Mouse (Mus musculus) adrenal gland, adult 8-10 months (tissue): Measurements from ENCODE around the gene Smim13. TPM values are rescaled to one million over a fixed set of nuclear protein-coding genes. Genes with fewer than 3 reads are reported as not detected.

ENCODE experiments used
- DNase-seq: peaks from one replicate; pipeline ENCODE4 v3.0.0; 2022
- total RNA-seq, 4 experiments: library from RNA; stranded (reverse); gene quantifications; 2 replicates each; pipeline ENCODE4 v1.2.4; 2022

Smim13 gene
- total RNA-seq, 4 experiments from 2014 or later = 10.0 to 12.2 (median 10.4) TPM

DNA sequence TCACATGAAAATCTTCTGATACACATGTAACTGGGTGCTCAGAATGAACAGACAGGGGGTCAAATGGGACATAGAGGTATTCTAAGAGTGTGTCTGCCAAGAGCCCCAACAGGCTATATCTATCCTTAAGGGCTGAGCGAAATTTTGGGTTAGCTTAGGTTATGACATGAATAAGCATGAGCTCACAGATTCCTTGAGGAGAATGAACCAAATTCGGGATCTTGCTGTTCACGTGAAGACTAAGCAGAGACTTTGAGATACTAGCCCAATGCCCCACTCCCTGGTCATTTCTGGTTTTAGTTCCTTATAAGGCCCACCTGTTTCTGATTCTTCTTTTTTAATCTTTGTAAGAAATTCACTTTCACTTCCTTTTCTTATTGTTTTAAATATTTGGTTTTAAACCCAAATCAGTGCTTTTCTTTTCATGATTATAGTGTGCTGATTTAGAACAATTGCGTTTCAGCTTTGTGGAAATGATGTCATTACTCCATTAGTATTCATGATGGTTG lies 41.9 kb downstream of the Smim13 start:
- no peak for DNase-seq

DNA sequence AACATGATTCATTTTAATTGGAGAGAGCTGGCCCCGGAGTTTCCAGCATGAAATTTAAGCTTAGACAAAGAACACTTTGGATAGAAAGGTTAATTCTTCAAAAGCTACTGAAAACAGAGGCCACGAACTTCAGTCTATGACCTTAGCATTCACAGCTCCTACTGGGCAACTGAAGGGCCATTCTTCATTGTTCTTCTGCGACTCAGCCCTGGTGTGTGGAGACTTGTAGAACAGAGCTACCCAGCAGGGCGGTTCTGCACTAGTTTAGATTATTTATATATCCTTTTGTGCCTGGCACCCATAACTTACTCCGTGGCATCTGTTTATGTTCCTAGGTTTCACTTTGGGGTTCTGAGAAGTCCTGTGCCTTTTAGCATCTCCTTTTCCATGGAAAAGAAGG lies 44.0 kb downstream of the Smim13 start:
- no peak for DNase-seq

DNA sequence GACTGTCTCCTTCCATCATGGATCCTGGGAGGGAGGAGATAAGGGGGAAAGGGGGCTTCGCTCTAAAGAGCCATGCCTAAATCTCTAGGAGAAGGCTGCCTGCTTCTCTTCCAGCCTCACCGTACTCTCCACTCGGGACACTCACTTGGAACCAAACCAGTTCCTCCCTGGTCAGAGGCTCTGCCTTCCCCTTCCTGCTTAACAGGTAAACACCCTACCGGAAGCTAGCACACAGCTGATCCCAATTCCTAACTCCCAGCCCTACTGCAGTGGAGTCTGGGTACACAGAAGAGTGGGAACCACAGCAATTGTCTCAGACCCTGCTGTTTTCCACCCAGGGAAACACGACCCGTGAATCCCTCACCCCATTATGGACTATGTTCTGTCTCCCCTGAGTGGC lies 46.2 kb downstream of the Smim13 start:
- no peak for DNase-seq

DNA sequence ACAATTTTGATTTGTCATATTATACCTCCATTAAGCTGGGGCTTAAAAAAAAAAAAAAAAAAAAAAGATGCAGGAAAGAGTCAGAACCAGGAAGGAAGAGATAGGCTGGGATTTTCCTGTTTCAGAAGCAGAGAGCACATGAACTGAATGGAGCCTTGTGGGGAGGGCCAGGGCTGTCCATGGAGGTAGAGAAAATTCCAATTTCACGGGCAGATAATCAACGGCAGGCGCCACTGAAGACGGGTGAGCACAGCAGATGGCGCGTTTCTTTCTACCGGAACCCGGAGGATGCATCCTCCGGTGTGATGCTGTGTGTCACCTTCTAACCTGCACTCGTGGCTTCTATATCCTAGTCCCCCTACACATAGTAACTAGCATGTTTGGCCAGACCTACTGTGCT lies 46.8 kb downstream of the Smim13 start:
- no peak for DNase-seq

DNA sequence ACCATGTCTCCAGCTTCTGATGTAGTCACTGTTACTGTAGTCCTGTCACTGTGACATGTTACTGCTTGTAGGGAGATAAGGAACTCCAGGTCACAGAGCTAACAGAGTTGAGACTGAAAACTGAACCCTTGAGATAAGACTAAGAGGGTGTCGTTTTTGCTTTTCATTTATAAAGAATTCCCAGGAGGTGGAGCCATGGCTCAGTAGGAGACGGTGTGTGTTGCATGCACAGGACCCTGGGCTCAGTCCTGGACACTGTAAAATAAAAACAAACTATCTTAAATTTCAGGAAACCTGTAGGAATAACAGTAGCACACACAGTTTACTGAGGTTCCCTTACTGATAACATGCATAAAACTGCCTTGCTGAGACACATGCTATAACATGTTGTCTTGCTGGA lies 48.9 kb downstream of the Smim13 start:
- no peak for DNase-seq

DNA sequence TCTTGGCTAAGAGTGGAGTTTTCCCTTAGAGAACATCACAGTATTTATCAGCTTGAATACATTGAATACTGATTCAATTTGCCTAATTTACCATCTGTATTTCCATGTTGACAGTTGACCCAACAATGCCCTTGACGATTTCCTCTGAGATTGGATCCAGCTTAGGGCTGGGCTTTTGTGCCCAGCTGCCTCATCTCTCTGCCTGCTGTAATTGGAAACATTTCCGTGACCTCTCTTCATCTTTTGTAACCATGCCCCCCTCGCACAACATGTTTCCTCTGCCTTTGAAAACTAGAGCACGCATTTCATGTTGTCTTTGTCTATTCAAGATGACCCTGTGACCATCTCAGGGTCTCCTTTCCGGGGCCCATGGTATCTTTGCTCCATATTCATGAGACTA lies 49.4 kb downstream of the Smim13 start:
- no peak for DNase-seq

DNA sequence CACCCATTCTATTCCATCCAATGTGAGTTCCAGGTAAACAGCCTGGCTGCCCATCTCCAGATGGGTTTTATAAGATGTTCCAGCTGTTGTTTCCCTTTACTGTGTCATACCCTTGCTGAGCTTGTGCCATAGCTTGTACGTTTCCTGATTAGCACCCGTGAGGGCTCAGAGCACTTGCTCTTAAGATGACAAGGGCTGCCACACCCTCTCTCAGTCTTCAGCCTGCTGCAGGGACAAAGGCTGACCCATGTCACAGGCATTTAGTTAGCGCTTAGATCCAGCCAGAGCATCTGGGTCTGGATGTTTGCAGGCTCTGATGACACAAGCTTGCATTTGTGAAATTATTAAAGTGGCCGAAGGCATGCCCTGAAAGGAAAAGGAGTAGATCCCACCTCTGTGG lies 50.4 kb downstream of the Smim13 start:
- no peak for DNase-seq

DNA sequence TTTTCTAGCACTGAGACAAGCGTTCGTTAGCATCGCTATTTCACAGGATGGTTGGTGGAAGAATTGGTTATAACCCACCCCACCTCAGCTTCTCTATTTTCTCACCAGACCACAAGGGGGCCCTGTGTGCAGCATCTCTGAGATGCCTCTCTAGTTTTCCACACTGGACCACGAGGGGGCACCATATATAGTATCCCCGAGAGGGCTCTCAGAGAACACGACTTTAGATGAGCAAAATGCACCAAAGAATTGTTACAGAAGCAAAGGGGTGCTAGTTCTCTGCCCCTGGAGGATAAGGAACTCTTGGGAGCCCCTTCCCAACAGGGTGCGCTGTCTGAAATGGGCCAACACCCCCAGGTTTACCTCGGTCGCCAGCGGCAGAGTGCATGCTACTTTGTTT lies 53.1 kb downstream of the Smim13 start:
- DNase-seq = peak; percentile 58

DNA sequence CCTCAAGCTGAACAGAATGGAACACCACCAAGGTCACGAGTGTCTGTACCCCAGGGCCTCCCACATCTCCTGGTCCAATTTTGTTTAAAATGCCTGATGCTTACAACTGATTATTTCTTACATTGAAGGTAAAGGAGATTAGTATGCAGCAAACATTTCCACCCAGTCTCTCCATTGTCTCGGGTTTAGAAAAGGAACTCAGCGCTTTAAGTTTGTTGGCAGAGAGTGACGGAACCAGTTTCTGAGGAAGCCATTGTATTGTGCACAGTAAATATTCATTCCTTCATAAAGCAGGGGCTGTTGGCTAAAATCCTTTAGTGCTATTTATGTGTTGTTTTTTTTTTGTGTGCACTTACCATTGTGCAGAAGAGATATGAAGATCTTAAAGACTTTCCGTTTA lies 71.1 kb downstream of the Smim13 start:
- DNase-seq = no peak

DNA sequence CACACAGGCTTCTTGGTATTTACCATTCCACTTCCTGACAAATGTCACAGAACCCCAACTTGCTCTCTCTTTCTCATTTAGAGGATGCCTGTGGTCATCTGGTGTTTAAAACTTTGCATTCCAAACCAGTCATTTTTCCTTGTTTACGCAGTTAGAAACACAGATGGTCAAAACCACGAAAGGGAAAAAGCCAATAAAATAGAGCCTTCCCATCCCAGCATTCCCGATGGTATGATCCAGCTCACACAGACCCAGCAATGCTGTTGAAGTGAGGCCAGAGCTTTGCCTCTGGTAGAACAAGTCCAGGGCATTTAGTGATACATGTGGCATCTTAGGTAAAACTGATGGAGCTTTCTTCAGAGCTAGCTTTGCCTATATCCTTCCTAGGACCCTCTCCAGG lies 71.8 kb downstream of the Smim13 start:
- DNase-seq = no peak

DNA sequence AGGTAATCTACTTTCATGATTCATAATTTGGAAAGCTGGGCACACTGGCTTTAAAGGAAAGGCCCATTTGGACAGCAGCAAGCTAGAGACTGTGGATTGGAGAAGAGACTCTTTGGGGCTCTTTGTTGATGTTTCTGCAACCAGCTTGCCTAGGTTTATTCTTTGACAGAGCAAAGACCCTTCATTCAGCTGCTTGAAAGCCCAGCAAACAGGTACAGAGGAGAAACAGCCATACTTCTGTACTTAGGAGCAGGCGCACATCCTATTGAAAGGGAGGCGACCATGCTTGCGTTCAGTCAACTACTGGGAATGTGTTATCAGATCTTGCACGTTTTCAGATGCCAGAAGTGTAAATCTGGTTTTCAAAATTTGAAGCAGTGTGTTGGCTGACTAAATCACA lies 75.0 kb downstream of the Smim13 start:
- DNase-seq = no peak

DNA sequence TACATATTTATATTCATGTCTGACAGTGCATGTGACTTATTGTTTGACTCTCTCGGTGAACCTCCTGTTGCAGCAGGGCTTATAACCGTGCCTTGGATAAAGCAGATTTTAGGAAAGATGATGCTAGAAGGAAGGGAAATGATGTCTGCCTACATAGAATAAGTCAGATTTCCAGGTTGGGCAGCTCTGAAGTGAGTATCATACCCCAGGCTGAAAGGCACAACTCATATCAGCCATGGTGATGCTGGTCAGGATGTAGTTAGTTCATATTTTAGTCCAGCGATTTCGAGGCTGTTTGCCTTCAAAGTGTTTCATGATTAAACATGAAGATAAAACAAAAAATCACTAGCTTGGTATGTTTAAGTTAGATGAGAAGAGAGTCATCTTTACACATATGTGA lies 75.7 kb downstream of the Smim13 start:
- DNase-seq = no peak

DNA sequence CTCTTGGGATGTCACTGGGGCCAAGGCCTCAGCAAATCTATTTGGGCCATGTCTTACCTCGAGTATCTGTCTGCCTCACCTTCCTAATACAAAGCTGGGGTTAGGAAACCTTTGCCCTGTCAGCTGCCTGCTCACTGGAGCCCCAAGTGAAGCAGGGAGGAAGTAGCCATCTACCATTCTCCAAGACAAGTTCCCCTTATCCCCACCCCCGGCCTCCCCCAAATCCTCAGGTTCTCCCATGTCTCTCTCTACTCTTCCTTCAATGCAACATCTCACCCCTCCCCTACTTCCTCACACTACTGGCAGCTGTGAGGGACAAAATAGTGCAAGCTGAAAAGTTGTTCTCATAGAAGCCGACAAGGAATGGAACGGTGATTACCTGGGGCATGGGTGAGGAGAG lies 76.5 kb downstream of the Smim13 start:
- DNase-seq = no peak

Other genes with a start within 250 kb of the Smim13 start
- gene Pak1ip1, start 248.8 kb upstream of the Smim13 start, total RNA-seq = 10 to 100 TPM; 55.7 to 64.6 (median 57.4) TPM
- 100 to 1,000 TPM; 108 to 169 (median 133) TPM for gene Tmem14c, start 233.6 kb upstream of the Smim13 start, total RNA-seq
- gene Mak, start 170.1 kb upstream of the Smim13 start, total RNA-seq = under 1 TPM in 2 of 4 experiments, not detected in 2; 0.09 to 0.22 TPM
- not detected for gene Gcm2, start 138.8 kb upstream of the Smim13 start, total RNA-seq
- gene Sycp2l, start 135.5 kb upstream of the Smim13 start, total RNA-seq = not detected
- under 1 TPM; 0.49 to 0.78 (median 0.52) TPM for gene Elovl2, start 29.4 kb upstream of the Smim13 start, total RNA-seq
- gene Gm17364, start 24.1 kb downstream of the Smim13 start, total RNA-seq = not detected
- 10 to 100 TPM; 14.0 to 30.6 (median 24.2) TPM for gene Nedd9, start 237.5 kb downstream of the Smim13 start, total RNA-seq